In genomic region chr16:33517627-33518026, GRCm38 (mm10) we compare ENCODE assay signal across 9 mouse cellular contexts. TPM values are rescaled to one million over a fixed set of nuclear protein-coding genes. Genes with fewer than 3 reads are reported as not detected.
DNase-seq lines count a peak whose midpoint lies in the region; ATAC-seq and TF ChIP-seq lines count a peak whose summit lies in the region.
"Had no signal": no experiment of that assay in that cellular context is flagged by ENCODE, and none has a peak within 500 bp of the region (broad histone marks: within the 10 kb centered on the region; RNA-seq: fewer than 3 reads in every experiment).

No protein-coding gene starts in this region.

- no peak for ATAC-seq in heart, embryonic 15.5 days (replicated peaks; ENCODE audit: insufficient number of reproducible peaks, insufficient read depth, low FRiP score, low read depth)
- no peak for ATAC-seq in liver, postnatal 0 days
- ATAC-seq in frontal cortex, adult (ENCODE audit: low TSS enrichment) = no peak

- peaks cover 11% of the 10 kb centered on the region; the same call in 1 of the 2 replicates for H3K27me3 ChIP-seq in heart, embryonic 10.5 days (ENCODE audit: insufficient read depth, poor library complexity, severe bottlenecking)
- 0 out of 2 replicates have a peak, but pooled peaks cover 3% of the 10 kb centered on the region for H3K27me3 ChIP-seq in heart, embryonic 15.5 days
- H3K27me3 ChIP-seq in liver, postnatal 0 days (ENCODE audit: insufficient read depth, low read length) = 0 out of 2 replicates have a peak, but pooled peaks cover 6% of the 10 kb centered on the region

- TF ChIP-seq CTCF in liver, postnatal 0 days (IDR thresholded peaks at IDR 0.05; ENCODE audit: low read depth) = no peak

- 23% methylated on average over 4 of the region's 4 CpGs for WGBS in heart, embryonic 10.5 days
- WGBS in heart, embryonic 15.5 days = 13% methylated on average over 4 of the region's 4 CpGs
- 34% methylated on average over 4 of the region's 4 CpGs for WGBS in liver, postnatal 0 days (ENCODE audit: insufficient replicate concordance)

- peak overlapping the region; percentile 59 for H3K4me3 ChIP-seq in heart, embryonic 10.5 days
- H3K4me3 ChIP-seq in heart, embryonic 15.5 days = peak overlapping the region; percentile 52
- H3K4me3 ChIP-seq in liver, postnatal 0 days (ENCODE audit: low read depth, low read length) = no peak overlapping the region

- H3K4me1 ChIP-seq in heart, embryonic 10.5 days = peaks cover 16% of the 10 kb centered on the region
- peaks cover 16% of the 10 kb centered on the region for H3K4me1 ChIP-seq in heart, embryonic 15.5 days (replicated peaks)
- peaks cover 5% of the 10 kb centered on the region; the same call in 1 of the 2 replicates for H3K4me1 ChIP-seq in liver, postnatal 0 days (ENCODE audit: insufficient read depth)

- H3K4me2 ChIP-seq in heart, embryonic 15.5 days = peak overlapping the region; percentile 95
- peak overlapping the region; percentile 54; the same call in 1 of the 2 replicates for H3K4me2 ChIP-seq in liver, postnatal 0 days (ENCODE audit: low read depth, low read length)

- TF ChIP-seq EP300 in liver, postnatal 0 days (IDR thresholded peaks at IDR 0.05; ENCODE audit: low read depth) = no peak

- peak overlapping the region; percentile 42 for H3K9ac ChIP-seq in heart, embryonic 15.5 days
- H3K9ac ChIP-seq in liver, postnatal 0 days (replicated peaks) = no peak overlapping the region

- no peaks in the 10 kb centered on the region for H3K9me3 ChIP-seq in heart, embryonic 10.5 days
- H3K9me3 ChIP-seq in heart, embryonic 15.5 days (replicated peaks) = no peaks in the 10 kb centered on the region
- H3K9me3 ChIP-seq in liver, postnatal 0 days (ENCODE audit: low read length) = no peaks in the 10 kb centered on the region

- peak overlapping the region; percentile 74 for H3K27ac ChIP-seq in heart, embryonic 10.5 days
- no peak overlapping the region for H3K27ac ChIP-seq in heart, embryonic 15.5 days
- H3K27ac ChIP-seq in liver, postnatal 0 days (ENCODE audit: low read depth) = no peak overlapping the region

- H3K36me3 ChIP-seq in heart, embryonic 10.5 days = no peaks in the 10 kb centered on the region
- no peaks in the 10 kb centered on the region for H3K36me3 ChIP-seq in heart, embryonic 15.5 days
- H3K36me3 ChIP-seq in liver, postnatal 0 days (replicated peaks; ENCODE audit: insufficient read depth, low read length) = no peaks in the 10 kb centered on the region

- DNase-seq in heart, embryonic 10.5 days (ENCODE audit: low spot score) = no peak
- DNase-seq in heart, adult 8-10 months (ENCODE audit: low spot score) = no peak
- peak; percentile 20 for DNase-seq in cerebellum, adult 11-12 months
- DNase-seq in liver, postnatal 0 days = no peak
- no peak for DNase-seq in adrenal gland, adult 8-10 months
- DNase-seq in Muller cell, postnatal 12 days (ENCODE audit: inconsistent ontology term) = no peak
- DNase-seq: kidney, adult 11 months had no signal

RNA-seq across cellular contexts. Expression of gene Slc12a8, which starts 0.5 kb away (rescaled TPM):
- 0.99 and 1.6 TPM in 2 replicates for polyA plus RNA-seq in heart, embryonic 10.5 days (2016; fragmentation: Nextera tagmentation; extraction: Ambion mirVana)
- under 1 TPM; 0.34 to 0.72 (median 0.47) TPM for total RNA-seq in heart, adult 8-10 months (2022)
- polyA plus RNA-seq in heart, embryonic 15.5 days (2015; fragmentation: Nextera tagmentation; extraction: Ambion mirVana) = 1.0 and 1.3 TPM in 2 replicates
- 0.18 and 0.22 TPM in 2 replicates for polyA plus RNA-seq in liver, postnatal 0 days (2015; fragmentation: Nextera tagmentation; extraction: Ambion mirVana)
- total RNA-seq in adrenal gland, adult 8-10 months (2022) = under 1 TPM; 0.55 to 0.91 (median 0.77) TPM
